Mouse (Mus musculus) right cerebral cortex, adult 2 months (tissue): Measurements from ENCODE around the gene Cd59b.
A peak's percentile ranks its signal among the peaks of the same experiment; 100 is the strongest.
"Not testable (repeated sequence)": the region's sequence is repeated elsewhere in the genome, so short reads cannot be mapped to it uniquely, and the experiment has no call there.

Experiments
- DNase-seq, 2 experiments: peaks; one replicate each; pipeline ENCODE4 v3.0.0; 2021 to 2022; ENCODE audit warnings: low spot score in 2 of 2

Gene Cd59b

GRCm38 (mm10) chr2:104117173-104117572 lies 47.5 kb downstream of the Cd59b start:
- DNase-seq = not testable (repeated sequence)

GRCm38 (mm10) chr2:104119097-104119496 lies 49.4 kb downstream of the Cd59b start:
- no peak for DNase-seq

GRCm38 (mm10) chr2:104120312-104120711 lies 50.7 kb downstream of the Cd59b start:
- no peak for DNase-seq

GRCm38 (mm10) chr2:104121681-104122504 lies 52.2 kb downstream of the Cd59b start:
- no peak for DNase-seq

- DNase-seq = peak; percentile 84 to 89
Measured at GRCm38 (mm10) chr2:104122505-104123378, 53.1 kb downstream of the Cd59b start, which contains the start of gene A930018P22Rik. TSS of gene A930018P22Rik (plus strand) at chr2:104122769.

- DNase-seq = no peak
Measured at GRCm38 (mm10) chr2:104123540-104123939, 53.9 kb downstream of the Cd59b start.

- no peak for DNase-seq
Measured at GRCm38 (mm10) chr2:104124071-104124470, 54.4 kb downstream of the Cd59b start.

- no peak for DNase-seq
Measured at GRCm38 (mm10) chr2:104128803-104129531, 59.3 kb downstream of the Cd59b start.

- DNase-seq = no peak
Measured at GRCm38 (mm10) chr2:104130165-104130564, 60.5 kb downstream of the Cd59b start.

- no peak for DNase-seq
Measured at GRCm38 (mm10) chr2:104130969-104131368, 61.3 kb downstream of the Cd59b start.

GRCm38 (mm10) chr2:104132266-104132859 lies 62.7 kb downstream of the Cd59b start:
- no peak for DNase-seq

GRCm38 (mm10) chr2:104133042-104133810 lies 63.6 kb downstream of the Cd59b start:
- no peak for DNase-seq

- peak; percentile 73 to 81 for DNase-seq
Measured at GRCm38 (mm10) chr2:104134150-104135056, 64.8 kb downstream of the Cd59b start.

- no peak for DNase-seq
Measured at GRCm38 (mm10) chr2:104135920-104136319, 66.3 kb downstream of the Cd59b start.
